Mouse (Mus musculus): ENCODE measurements around the gene Pdia6.

The Pdia6 gene

DNA sequence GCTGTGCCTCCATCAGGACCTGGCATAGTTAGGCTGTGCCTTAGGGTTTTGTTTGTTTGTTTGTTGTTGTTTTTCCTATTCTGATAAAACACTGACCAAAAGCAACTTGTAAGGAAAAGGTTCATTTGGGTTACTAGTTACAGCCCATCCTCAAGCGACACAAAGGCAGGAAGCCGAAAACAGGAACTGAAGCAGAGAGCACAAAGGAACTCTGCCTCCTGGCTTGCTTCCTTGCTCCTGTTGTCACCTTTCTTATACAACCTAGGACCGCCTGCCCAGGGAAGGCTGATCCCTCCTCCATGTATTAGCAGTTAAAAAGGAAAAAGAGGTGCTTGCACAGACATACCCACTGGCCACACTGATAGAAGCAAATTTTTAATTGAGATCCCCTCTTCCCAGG is 2.5 kb upstream of the Pdia6 start:
- no peak for DNase-seq (ENCODE audit: inconsistent age in 2 of 2, low spot score in 1 of 2)

GRCm38 (mm10) chr12:17264826-17265225 is 1.5 kb upstream of the Pdia6 start:
- peak in 1 of 2 experiments; percentile 43 for DNase-seq (ENCODE audit: inconsistent age in 2 of 2, low spot score in 1 of 2)

- DNase-seq (ENCODE audit: inconsistent age in 2 of 2, low spot score in 1 of 2), result no peak
Observed at GRCm38 (mm10) chr12:17266673-17266990, 287 bp downstream of the Pdia6 start.

GRCm38 (mm10) chr12:17267316-17267715 is 971 bp downstream of the Pdia6 start:
- peak; percentile 26 to 47 for DNase-seq (ENCODE audit: inconsistent age in 2 of 2, low spot score in 1 of 2)

DNA sequence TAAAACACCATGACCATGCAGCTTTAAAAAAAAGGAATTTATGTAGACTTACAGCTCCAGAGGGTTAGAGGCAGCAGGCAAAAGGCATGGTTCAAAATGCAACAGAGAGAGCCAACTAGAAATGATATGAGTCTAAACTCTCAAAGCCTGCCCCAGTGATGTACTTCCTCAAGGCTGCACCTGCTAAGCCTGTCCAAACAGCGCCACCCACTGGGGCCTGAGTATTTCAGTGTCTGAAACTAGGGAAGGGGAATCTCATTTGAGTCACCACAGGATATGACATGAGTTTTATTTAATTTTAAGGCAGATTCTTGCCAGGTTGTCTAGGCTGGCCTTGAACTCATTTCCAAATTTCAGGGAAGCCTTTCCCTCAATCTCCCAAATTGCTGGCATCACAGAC is 4.9 kb downstream of the Pdia6 start:
- peak; percentile 32 to 73 for DNase-seq (ENCODE audit: inconsistent age in 2 of 2, low spot score in 1 of 2)

- DNase-seq (ENCODE audit: inconsistent age in 2 of 2, low spot score in 1 of 2), result no peak
Observed at GRCm38 (mm10) chr12:17273841-17274240, 7.5 kb downstream of the Pdia6 start.

GRCm38 (mm10) chr12:17288496-17288895 is 22.2 kb downstream of the Pdia6 start:
- peak; percentile 58 to 71 for DNase-seq (ENCODE audit: inconsistent age in 2 of 2, low spot score in 1 of 2)

DNA sequence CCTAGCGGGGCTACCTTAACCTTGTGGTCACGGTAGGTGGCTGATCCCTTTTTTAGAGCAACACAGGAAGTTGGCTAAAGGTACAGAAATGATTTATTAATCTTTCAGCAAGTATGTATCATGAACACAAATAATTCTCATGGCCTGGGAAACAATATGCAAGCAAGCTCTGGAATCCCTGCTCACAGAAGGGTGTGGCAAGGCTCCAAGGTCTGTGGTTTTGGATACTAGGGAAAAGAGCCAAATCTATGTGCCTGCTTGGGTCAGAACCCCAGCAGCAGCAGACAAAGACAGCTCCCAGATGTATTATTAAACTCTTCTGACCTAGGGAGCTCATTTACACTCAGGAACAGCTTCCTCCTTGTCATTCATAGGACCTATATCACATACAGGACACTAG is 22.7 kb downstream of the Pdia6 start:
- DNase-seq (ENCODE audit: inconsistent age in 2 of 2, low spot score in 1 of 2), result peak; percentile 67 to 81

- peak in 1 of 2 experiments; percentile 45 for DNase-seq (ENCODE audit: inconsistent age in 2 of 2, low spot score in 1 of 2)
Observed at GRCm38 (mm10) chr12:17289913-17290312, 23.6 kb downstream of the Pdia6 start.

DNA sequence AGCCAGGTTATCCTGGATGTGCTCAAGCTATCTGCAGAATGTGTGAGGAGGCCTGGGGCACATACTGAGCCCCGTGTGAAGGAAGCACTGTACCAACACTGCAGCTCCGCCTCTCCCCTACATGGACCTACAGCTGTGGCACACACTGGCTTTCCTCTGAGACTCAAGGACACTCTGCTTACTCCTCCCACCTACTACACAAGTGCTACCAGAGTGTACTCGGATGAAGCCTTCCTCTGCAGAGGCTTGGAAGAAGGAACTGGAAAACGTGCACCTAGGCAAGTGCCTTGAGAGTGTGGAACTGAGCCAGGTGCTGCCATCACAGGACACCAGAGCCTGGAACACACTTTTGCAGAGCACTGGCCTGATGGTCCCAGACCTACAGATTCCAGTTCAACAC is 24.2 kb downstream of the Pdia6 start:
- peak; percentile 59 to 66 for DNase-seq (ENCODE audit: inconsistent age in 2 of 2, low spot score in 1 of 2)

DNA sequence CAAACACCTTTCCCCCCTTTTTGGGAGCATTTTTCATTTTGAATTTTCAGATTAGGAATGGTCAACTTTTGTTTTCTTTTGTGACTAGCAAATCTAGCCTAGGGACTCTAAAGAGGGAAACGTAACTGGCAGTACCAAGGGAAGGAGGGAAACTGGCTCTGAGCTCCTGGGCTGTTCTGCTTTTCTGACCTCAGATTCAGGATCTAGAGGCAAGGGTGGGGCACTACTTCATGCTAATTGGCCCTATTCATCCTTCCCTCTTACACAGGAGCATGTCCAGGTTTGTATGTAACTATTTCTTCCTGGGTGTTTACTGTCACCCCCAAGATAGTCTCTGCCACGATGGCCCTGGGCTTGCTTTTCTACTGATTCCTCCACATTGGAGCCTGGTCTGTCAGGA is 30.6 kb downstream of the Pdia6 start:
- no peak for DNase-seq (ENCODE audit: inconsistent age in 2 of 2, low spot score in 1 of 2)

GRCm38 (mm10) chr12:17299902-17300301 is 33.6 kb downstream of the Pdia6 start:
- no peak for DNase-seq (ENCODE audit: inconsistent age in 2 of 2, low spot score in 1 of 2)

- DNase-seq (ENCODE audit: inconsistent age in 2 of 2, low spot score in 1 of 2), result peak; percentile 87 to 94
Observed at GRCm38 (mm10) chr12:17305445-17305844, 39.1 kb downstream of the Pdia6 start.

DNA sequence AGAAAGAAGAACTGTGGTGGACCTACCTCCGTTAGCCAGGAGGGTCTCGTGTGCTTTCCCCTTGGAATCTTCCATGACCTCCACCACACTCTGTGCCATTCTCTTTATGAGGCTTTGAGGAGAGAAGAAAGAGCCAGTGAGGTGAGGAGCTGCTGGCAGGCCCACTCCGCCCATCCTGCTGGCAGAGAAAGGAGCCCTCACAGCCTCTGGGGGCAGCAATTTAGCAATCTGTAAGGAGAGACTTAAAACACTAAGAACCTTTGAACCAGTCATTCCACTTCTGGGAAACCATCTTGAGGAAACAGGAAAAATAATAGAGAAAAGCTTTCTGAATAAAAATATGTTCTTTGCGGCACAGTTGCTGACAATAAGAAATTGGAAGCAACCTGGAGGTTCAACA is 41.9 kb downstream of the Pdia6 start:
- no peak for DNase-seq (ENCODE audit: inconsistent age in 2 of 2, low spot score in 1 of 2)

- DNase-seq (ENCODE audit: inconsistent age in 2 of 2, low spot score in 1 of 2), result no peak
Observed at GRCm38 (mm10) chr12:17310852-17311839, 44.8 kb downstream of the Pdia6 start.

- no peak for DNase-seq (ENCODE audit: inconsistent age in 2 of 2, low spot score in 1 of 2)
Observed at GRCm38 (mm10) chr12:17316096-17316495, 49.8 kb downstream of the Pdia6 start.

GRCm38 (mm10) chr12:17317970-17318369 is 51.6 kb downstream of the Pdia6 start:
- DNase-seq (ENCODE audit: inconsistent age in 2 of 2, low spot score in 1 of 2), result no peak

- no peak for DNase-seq (ENCODE audit: inconsistent age in 2 of 2, low spot score in 1 of 2)
Observed at GRCm38 (mm10) chr12:17318453-17318852, 52.1 kb downstream of the Pdia6 start.

DNA sequence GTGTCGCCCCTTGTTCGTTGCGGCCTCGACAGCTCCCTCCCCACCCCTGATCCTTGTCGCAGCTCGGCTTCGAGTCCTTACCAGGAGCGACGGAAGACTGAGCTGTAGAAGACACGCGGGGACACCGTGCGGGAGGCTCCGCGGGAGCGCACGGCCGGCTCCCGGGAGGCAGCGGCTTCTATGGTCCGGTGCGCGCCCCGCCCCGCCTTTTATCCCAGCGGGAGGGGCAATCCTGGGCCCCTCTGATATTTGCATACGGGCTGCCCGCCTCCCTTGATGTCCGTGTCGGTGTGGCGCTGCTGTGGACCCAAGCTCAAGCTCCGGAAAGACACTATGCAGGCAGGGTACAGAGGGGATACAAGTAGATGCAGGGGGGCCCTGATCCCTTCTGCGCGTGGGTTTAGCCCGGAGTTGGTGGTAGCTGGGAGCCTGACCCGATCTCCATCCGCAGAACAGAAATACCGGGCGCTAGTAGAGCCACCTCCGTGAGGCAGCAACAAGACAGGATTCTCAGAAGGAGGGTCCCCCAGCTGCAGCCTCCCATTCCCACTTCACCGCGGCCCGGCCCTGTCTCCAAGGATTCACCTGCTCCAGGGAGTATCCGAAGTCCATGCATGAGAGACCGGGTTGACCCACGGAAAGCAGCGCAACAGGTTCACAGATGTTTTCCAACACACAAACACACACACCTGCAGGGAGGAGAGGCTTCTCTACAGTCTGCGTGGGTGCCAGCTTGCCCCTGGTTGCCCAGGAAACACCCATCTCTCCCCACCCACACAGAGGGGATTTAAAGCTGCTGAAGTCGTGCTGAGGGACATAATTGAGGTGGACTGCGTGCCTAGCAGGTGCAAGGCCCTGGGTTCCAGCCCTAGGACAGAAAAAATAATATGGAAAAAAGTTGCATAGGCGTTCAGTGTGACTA is 58.5 kb downstream of the Pdia6 start:
- peak; percentile 74 to 85 for DNase-seq (ENCODE audit: inconsistent age in 2 of 2, low spot score in 1 of 2)

DNA sequence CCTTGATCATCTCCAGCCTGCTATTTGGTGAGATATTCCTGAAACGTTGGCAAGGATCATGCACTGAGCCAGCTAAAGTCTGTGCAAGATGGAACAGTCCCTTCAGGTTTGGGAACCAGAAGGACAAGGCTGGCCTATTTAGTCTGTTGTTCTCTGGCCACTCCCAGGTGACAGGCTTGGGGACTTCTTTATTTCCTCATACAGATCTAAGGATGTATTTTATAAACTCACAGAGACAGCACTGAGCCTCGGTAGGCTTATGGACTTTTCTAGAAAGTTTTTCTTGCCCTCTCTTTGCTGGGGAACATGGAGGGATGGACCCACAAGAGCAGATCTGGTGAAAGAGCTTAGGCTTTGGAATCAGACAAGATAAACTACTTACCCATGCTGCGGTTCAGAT is 62.9 kb downstream of the Pdia6 start, which contains the start of gene Atp6v1c2:
Atp6v1c2 (minus strand) TSS at position 101 of the 400 bp plus-strand sequence.
- no peak for DNase-seq (ENCODE audit: inconsistent age in 2 of 2, low spot score in 1 of 2)

- peak in 1 of 2 experiments; percentile 41 for DNase-seq (ENCODE audit: inconsistent age in 2 of 2, low spot score in 1 of 2)
Observed at GRCm38 (mm10) chr12:17333459-17333858, 67.1 kb downstream of the Pdia6 start.
